Mouse (Mus musculus): ENCODE measurements around the gene Irf8. TPM values are rescaled to one million over a fixed set of nuclear protein-coding genes. Genes with fewer than 3 reads are reported as not detected.

Gene Irf8
- 1 to 10 TPM; 3.2 to 4.5 TPM for total RNA-seq (2021)

DNA sequence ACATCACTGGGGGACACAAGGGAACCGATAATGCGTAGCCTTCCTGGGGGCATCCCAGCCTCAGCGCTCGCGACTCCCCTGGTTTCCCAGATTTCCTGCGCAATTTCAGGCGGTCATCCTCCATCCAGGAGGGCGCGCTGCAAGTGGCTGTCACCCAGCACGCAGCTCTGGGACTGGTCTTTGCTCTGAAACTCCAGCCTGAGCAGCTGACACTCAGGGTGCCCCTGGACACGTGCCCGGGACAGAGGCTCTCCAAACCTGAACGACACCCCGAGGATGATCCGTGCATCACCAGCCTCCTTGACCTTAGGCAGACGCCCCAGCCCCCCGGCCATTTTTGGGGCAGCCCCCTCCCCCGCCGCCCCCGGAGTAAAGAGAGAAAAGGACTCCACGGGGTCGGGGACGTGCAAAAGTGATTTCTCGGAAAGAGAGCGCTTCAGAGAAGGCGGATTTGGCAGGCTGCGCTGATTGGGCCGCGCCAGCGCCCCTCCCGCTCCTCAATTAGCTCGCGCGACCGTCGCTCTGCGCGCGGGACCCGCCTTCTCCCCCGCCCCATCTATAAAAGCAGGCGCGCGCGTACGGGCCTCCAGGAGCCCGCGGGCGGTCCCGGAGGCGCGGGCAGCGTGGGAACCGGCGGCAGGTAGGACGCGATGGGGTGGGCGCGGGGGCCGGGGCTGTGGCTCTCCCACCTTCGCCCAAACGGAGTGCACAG, at the start of gene Irf8:
Gene Irf8, plus strand, starts transcription at position 589 of the 712 bp plus-strand sequence.
- intact Hi-C loops (cut with DNase I): loop anchor here (2.0 to 5.0 kb wide), 3 partner anchors 17 to 61 kb away; no protein-coding TSS in a partner anchor
- peak; percentile 83 for DNase-seq (ENCODE audit: low spot score)

- intact Hi-C loops (cut with DNase I): no loop called here
- DNase-seq (ENCODE audit: low spot score): no peak
Observed at GRCm38 (mm10) chr8:120686576-120686975, 49.6 kb upstream of the Irf8 start.

GRCm38 (mm10) chr8:120687786-120688185, 48.4 kb upstream of the Irf8 start:
- peak; percentile 35 for DNase-seq (ENCODE audit: low spot score)
- intact Hi-C loops (cut with DNase I): no loop called here

GRCm38 (mm10) chr8:120688511-120688910, 47.6 kb upstream of the Irf8 start:
- DNase-seq (ENCODE audit: low spot score): no peak

GRCm38 (mm10) chr8:120692934-120693333, 43.2 kb upstream of the Irf8 start:
- DNase-seq (ENCODE audit: low spot score): no peak
- intact Hi-C loops (cut with DNase I): no loop called here

More at GRCm38 (mm10) chr8:120688511-120688910, 47.6 kb upstream of the Irf8 start:
- intact Hi-C loops (cut with DNase I): no loop called here

DNA sequence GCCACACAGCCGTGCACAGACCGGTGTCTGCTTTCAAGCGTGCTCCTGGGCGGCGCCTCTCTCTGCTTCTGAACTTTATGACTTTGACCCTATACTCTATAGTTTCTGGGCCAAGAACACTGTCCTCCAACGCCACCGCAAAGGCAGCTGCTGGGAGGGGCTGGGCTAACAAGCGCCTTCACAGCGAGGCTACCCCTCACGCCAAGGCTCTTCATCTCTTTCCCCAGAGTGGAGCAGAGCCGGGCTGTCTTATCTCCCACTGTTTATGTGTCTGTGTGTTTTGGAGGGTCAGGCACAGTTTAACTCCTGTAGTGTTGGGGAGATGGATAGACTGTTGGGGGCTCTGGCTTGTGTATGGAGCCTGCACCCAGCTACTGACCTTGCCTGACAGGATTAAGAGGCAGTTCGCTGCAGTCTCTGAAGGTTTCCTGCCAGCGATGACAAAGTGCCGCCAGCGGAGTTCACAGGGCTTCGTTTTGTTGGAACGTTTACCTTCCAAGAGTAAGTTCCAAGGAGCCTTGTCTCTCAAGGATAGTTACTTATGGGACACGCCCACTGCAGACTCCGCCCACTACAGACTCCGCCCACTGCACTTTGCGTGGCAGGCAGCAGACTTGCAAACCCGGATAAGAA, 42.2 kb upstream of the Irf8 start:
- intact Hi-C loops (cut with DNase I): no loop called here
- no peak for DNase-seq (ENCODE audit: low spot score)

DNA sequence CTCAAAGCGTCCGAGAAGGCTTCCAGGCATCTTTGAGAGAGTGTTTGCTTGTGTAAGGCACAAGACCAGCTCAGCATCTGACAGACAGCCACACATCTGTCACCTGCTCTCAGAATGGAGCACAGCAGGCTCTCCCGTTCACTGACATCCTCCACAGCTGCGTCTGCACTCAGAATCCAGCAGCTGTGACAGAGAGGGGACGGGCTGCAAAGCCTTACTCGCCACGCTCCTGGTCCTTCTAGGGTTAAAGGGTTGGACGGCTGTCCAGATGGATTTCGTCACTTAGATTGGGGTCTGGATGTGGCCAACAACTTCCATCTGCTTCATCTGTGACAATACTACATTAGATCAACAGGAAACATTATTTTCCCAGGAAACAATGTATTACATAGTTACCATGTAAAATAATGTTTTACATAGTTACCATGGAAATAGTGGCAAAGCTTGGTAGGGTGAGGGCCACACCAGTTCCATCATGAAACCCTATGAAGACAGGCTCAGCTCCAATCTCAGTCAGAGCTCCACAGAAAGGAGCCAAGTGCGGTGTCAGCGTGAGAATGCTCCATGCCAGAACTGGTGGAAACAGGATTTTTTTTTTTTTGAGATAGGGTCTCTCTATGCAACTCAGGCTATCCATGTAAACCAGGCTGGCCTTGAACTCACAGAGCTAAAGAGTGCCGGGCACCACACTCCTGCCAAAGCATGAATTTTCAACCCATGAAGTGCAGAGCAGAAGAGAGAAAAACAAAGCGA, 39.6 kb upstream of the Irf8 start:
- intact Hi-C loops (cut with DNase I): no loop called here
- no peak for DNase-seq (ENCODE audit: low spot score)

DNA sequence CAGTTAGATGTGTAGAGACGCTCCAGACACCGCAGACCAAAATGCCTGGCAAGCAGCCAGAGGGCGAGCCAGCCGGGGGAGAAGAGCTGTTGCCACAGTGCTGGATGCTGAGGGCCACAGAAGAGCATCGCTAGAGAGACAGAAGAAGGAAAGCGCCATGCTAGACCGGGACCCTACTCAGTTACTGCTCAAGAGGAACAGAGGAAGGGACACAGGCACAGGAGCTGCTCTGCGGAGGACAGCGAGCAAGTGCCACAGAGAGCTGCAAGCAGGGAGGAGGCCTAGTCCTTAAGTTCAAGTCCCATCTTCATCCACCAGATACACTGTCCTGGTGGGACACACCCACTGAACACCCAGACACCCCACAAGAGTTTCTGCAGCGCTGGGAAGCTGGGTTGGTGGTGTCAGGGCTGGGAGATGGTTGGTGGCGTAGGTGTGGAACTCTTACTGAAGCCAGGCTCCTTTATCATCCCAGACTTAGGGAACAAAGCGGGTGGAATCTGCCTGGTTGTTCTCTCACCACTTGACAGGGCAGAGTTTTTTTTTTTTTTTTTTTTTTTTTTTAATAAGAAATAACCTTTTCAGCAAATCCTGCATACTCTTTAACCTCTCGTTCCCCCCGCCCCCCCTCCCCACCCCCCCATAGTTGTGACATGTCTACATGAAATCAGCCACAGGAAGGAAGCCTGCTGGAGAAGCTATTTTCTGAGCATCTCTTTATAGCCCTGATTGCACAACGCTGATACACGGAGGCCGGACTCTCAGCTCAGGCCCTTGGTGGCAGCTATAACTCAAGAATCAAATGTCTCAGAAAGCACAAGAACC, 38.8 kb upstream of the Irf8 start:
- no peak for DNase-seq (ENCODE audit: low spot score)
- intact Hi-C loops (cut with DNase I): no loop called here

GRCm38 (mm10) chr8:120697979-120698272, 38.2 kb upstream of the Irf8 start:
- intact Hi-C loops (cut with DNase I): no loop called here
- DNase-seq (ENCODE audit: low spot score): no peak

DNA sequence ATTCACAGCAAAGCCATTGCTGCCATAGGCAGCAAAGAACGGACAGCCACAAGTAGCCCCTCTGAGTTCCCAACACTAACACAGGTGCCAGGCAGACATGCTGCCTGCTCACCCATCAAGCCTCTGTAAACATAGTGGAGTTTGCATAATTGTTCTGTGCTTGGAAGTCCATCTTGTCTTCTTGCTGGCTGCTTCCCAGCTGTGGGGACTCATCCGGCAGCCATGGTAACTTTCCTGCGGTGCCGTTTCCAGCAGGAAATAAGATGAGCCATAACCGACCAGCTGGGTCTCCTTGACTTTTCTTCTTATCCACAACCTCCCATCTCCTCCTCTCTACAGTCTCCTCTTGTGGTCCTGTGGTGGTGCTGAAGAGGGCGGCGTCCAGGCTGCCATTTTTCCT, 37.7 kb upstream of the Irf8 start:
- intact Hi-C loops (cut with DNase I): no loop called here
- DNase-seq (ENCODE audit: low spot score): no peak

- intact Hi-C loops (cut with DNase I): no loop called here
- no peak for DNase-seq (ENCODE audit: low spot score)
Observed at GRCm38 (mm10) chr8:120699079-120699478, 37.1 kb upstream of the Irf8 start.

DNA sequence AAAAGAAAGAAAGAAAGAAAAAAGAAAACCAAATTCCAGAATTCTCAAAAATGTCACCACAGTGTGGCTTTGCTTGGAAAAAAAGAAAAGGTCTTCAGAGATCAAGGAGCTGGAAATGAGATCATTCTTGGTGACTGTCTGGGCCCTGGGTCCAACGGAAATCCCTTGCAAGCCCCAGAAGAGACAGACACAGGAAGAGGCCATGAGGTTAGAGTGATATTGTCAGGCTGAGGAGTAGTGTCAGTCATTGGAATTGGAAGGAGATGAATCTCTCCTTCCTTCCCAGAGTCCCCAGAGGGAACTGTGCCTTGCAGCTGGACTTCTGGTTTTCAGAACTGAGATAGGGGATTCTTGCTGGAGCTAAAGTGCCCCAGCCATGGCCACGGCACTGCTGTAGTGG, 36.6 kb upstream of the Irf8 start:
- no peak for DNase-seq (ENCODE audit: low spot score)

GRCm38 (mm10) chr8:120700053-120700452, 36.1 kb upstream of the Irf8 start:
- intact Hi-C loops (cut with DNase I): no loop called here

More for the DNA sequence above, 36.6 kb upstream of the Irf8 start:
- intact Hi-C loops (cut with DNase I): no loop called here

GRCm38 (mm10) chr8:120701758-120702465, 34.2 kb upstream of the Irf8 start:
- DNase-seq (ENCODE audit: low spot score): no peak
- intact Hi-C loops (cut with DNase I): no loop called here

More at GRCm38 (mm10) chr8:120700053-120700452, 36.1 kb upstream of the Irf8 start:
- DNase-seq (ENCODE audit: low spot score): no peak

DNA sequence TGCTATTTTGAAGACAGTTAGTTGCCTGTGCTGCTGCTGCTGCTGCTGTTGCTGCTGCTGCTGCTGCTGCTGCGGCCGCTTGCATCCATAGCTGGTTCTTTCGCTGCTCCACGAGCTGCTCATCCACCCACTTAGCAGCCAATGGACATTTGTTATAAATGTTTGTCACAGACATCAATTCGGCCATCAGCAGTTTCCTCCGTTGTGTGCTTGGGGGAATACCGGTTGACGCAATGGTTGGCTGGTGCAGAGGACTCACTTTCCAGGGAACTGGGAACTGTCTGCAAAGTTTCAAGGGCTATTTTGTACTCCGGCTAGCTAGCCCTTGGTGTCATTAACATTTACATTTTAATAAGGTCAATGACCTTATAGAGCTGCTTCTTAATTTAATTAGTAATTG, 32.0 kb upstream of the Irf8 start:
- intact Hi-C loops (cut with DNase I): no loop called here
- no peak for DNase-seq (ENCODE audit: low spot score)

GRCm38 (mm10) chr8:120705163-120705562, 31.0 kb upstream of the Irf8 start:
- intact Hi-C loops (cut with DNase I): no loop called here
- DNase-seq (ENCODE audit: low spot score): no peak

GRCm38 (mm10) chr8:120706193-120706592, 30.0 kb upstream of the Irf8 start:
- intact Hi-C loops (cut with DNase I): no loop called here
- no peak for DNase-seq (ENCODE audit: low spot score)

DNA sequence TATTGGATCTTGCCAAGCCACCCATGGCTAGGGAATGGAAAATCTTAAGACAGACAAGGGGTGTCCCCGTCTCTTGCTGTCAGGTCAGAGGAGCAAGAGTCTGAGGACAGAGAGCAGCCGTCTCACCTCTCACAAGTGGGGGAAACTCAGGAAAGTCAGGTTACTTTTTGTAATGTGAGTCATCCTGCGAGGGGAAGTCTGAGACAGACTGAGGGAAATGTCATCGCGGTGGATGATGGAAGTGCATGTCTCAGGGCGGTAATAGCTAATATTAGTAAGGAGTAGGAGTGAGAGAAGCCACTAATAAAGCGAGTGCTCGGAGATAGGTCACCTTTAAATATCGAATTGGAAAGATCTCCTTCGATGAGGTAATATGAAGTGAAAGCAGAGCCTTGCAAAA, 27.0 kb upstream of the Irf8 start:
- no peak for DNase-seq (ENCODE audit: low spot score)
- intact Hi-C loops (cut with DNase I): no loop called here

DNA sequence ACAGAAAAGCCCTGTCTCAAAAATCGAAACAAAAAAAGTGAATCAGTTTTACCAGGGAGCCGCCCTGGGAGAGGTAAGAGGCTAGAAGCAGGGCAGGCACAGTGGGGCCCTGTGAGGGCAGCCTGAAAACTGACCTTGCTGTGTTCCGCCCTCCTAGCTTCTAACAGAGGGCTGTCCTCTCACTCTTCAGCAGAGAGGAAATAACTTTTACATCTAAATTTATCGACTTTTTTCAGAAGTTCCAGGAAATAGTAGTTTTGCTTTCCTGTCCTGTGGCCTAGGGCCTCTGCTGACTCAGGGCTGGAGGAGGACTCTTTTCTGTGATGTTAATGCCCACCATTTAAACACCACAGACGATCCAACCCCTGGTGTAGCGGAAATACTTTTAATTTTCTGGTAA, 21.0 kb upstream of the Irf8 start:
- no peak for DNase-seq (ENCODE audit: low spot score)
- intact Hi-C loops (cut with DNase I): no loop called here
